Mouse (Mus musculus) MEL (cell line): Measurements from ENCODE around the gene Glra1. TPM values are rescaled to one million over a fixed set of nuclear protein-coding genes. Genes with fewer than 3 reads are reported as not detected.

Experiments used
- DNase-seq: peaks from one replicate; pipeline ENCODE4 v3.0.0; 2011; ENCODE audit warnings: low read depth, low spot score
- H3K27ac ChIP-seq: 2 replicates; pipeline ENCODE4 v1.5.1; 2012; ENCODE audit warnings: low read depth, mild to moderate bottlenecking, control low read depth, low read length, moderate library complexity; ENCODE audit not compliant: control insufficient read depth
- H3K27me3 ChIP-seq, 2 experiments: fragments of 150-350 bp in 1 of 2; sonication (generic) in 1 of 2; 2 replicates each; pipeline ENCODE4 v1.6.1; 2012; ENCODE audit warnings: low read length in 2 of 2, mild to moderate bottlenecking in 2 of 2, improper control_type of control experiment in 1 of 2, moderate library complexity in 1 of 2; ENCODE audit not compliant: insufficient read depth in 2 of 2, control insufficient read depth in 1 of 2
- H3K36me3 ChIP-seq, 2 experiments: 2 replicates each; pipeline ENCODE4 v1.6.1; 2012 to 2014; ENCODE audit warnings: low read length in 2 of 2, improper control_type of control experiment in 1 of 2, inconsistent platforms in 1 of 2, mild to moderate bottlenecking in 1 of 2; ENCODE audit not compliant: insufficient read depth in 2 of 2, control insufficient read depth in 1 of 2
- H3K4me1 ChIP-seq, 2 experiments: fragments of 150-350 bp in 1 of 2; sonication (generic) in 1 of 2; 2 replicates each; pipeline ENCODE4 v1.6.1; 2012; ENCODE audit warnings: low read length in 2 of 2, improper control_type of control experiment in 1 of 2, mild to moderate bottlenecking in 1 of 2; ENCODE audit not compliant: insufficient read depth in 2 of 2, control insufficient read depth in 1 of 2
- H3K4me3 ChIP-seq, 2 experiments: fragments of 150-350 bp in 1 of 2; sonication (generic) in 1 of 2; 2 replicates each; pipeline ENCODE4 v1.5.1; 2012; ENCODE audit warnings: low read depth in 2 of 2, low read length in 2 of 2, mild to moderate bottlenecking in 2 of 2, moderate library complexity in 2 of 2, control low read depth in 1 of 2, improper control_type of control experiment in 1 of 2; ENCODE audit not compliant: control insufficient read depth in 1 of 2, insufficient read depth in 1 of 2
- H3K79me2 ChIP-seq: 2 replicates; pipeline ENCODE4 v1.6.1; 2012; ENCODE audit warnings: mild to moderate bottlenecking, low read length, moderate library complexity; ENCODE audit not compliant: control insufficient read depth, poor library complexity, insufficient read depth
- H3K9ac ChIP-seq: 2 replicates; pipeline ENCODE4 v1.6.1; 2012; ENCODE audit warnings: low read depth, mild to moderate bottlenecking, control low read depth, low read length, moderate library complexity; ENCODE audit not compliant: control insufficient read depth, poor library complexity, severe bottlenecking
- H3K9me3 ChIP-seq: fragments of 150-350 bp; sonication (generic); replicated peaks from 2 replicates; pipeline ENCODE4 v1.6.1; 2012; ENCODE audit warnings: mild to moderate bottlenecking, low read length, improper control_type of control experiment, moderate library complexity; ENCODE audit not compliant: insufficient read depth
- CHD2 ChIP-seq: IDR thresholded peaks from 2 replicates; pipeline ENCODE4 v1.6.1; 2011; ENCODE audit warnings: low read length, improper control_type of control experiment
- CTCF ChIP-seq, 3 experiments: IDR thresholded peaks in 2 of 3; conservative IDR thresholded peaks in 1 of 3; 2 replicates each; pipeline ENCODE4 v1.5.1; 2011 to 2012; ENCODE audit warnings: low read length in 3 of 3, low read depth in 2 of 3, mild to moderate bottlenecking in 2 of 3, improper control_type of control experiment in 1 of 3, inconsistent platforms in 1 of 3, mixed read lengths in 1 of 3, moderate library complexity in 1 of 3; ENCODE audit not compliant: control insufficient read depth in 1 of 3, insufficient read depth in 1 of 3, poor library complexity in 1 of 3, severe bottlenecking in 1 of 3
- ELF1 ChIP-seq: IDR thresholded peaks from 2 replicates; pipeline ENCODE4 v1.6.1; 2014; ENCODE audit warnings: low read depth, mild to moderate bottlenecking, inconsistent platforms, low read length, improper control_type of control experiment, moderate library complexity
- EP300 ChIP-seq, 2 experiments: IDR thresholded peaks; 2 replicates each; pipeline ENCODE4 v1.6.1; 2011; ENCODE audit warnings: improper control_type of control experiment in 2 of 2, low read length in 2 of 2, low read depth in 1 of 2, mild to moderate bottlenecking in 1 of 2
- GABPA ChIP-seq: IDR thresholded peaks from 2 replicates; pipeline ENCODE4 v1.6.1; 2012; ENCODE audit warnings: low read depth, mild to moderate bottlenecking, inconsistent platforms, low read length, improper control_type of control experiment, moderate library complexity
- HCFC1 ChIP-seq: IDR thresholded peaks from 2 replicates; pipeline ENCODE4 v1.6.1; 2012; ENCODE audit warnings: low read depth, mild to moderate bottlenecking, inconsistent platforms, low read length, improper control_type of control experiment, moderate library complexity
- JUND ChIP-seq: IDR thresholded peaks from 2 replicates; pipeline ENCODE4 v1.6.1; 2011; ENCODE audit warnings: low read depth, mild to moderate bottlenecking, improper control_type of control experiment, low read length
- MAX ChIP-seq: IDR thresholded peaks from 2 replicates; pipeline ENCODE4 v1.6.1; 2011; ENCODE audit warnings: low read length, improper control_type of control experiment
- MXI1 ChIP-seq: IDR thresholded peaks from 2 replicates; pipeline ENCODE4 v1.6.1; 2011; ENCODE audit warnings: mild to moderate bottlenecking, low read depth, low read length, improper control_type of control experiment
- MYB ChIP-seq: IDR thresholded peaks from 2 replicates; pipeline ENCODE4 v1.6.1; 2011; ENCODE audit warnings: mild to moderate bottlenecking, low read depth, low read length, improper control_type of control experiment
- NELFE ChIP-seq: IDR thresholded peaks from 2 replicates; pipeline ENCODE4 v1.6.1; 2011; ENCODE audit warnings: low read depth, low read length, improper control_type of control experiment
- NRF1 ChIP-seq: IDR thresholded peaks from 2 replicates; pipeline ENCODE4 v1.6.1; 2014; ENCODE audit warnings: low read depth, mild to moderate bottlenecking, inconsistent platforms, low read length, improper control_type of control experiment, moderate library complexity; ENCODE audit not compliant: poor library complexity, insufficient read depth, severe bottlenecking
- POLR2A ChIP-seq, 2 experiments: IDR thresholded peaks; 2 replicates each; pipeline ENCODE4 v1.6.1; 2011 to 2012; ENCODE audit warnings: low read length in 2 of 2, mild to moderate bottlenecking in 2 of 2, control low read depth in 1 of 2, improper control_type of control experiment in 1 of 2, low read depth in 1 of 2, moderate library complexity in 1 of 2; ENCODE audit not compliant: control insufficient read depth in 1 of 2, insufficient read depth in 1 of 2, poor library complexity in 1 of 2
- POLR2AphosphoS2 ChIP-seq: IDR thresholded peaks from 2 replicates; pipeline ENCODE4 v1.6.1; 2011; ENCODE audit warnings: low read length, improper control_type of control experiment
- SIN3A ChIP-seq: IDR thresholded peaks from 2 replicates; pipeline ENCODE4 v1.6.1; 2012; ENCODE audit warnings: low read length, improper control_type of control experiment, inconsistent platforms
- SMC3 ChIP-seq: IDR thresholded peaks from 2 replicates; pipeline ENCODE4 v1.6.1; 2011; ENCODE audit warnings: low read depth, low read length, improper control_type of control experiment
- TBP ChIP-seq: IDR thresholded peaks from 2 replicates; pipeline ENCODE4 v1.8.0; 2011; ENCODE audit warnings: low read depth, low read length, improper control_type of control experiment
- USF2 ChIP-seq, 2 experiments: IDR thresholded peaks; 2 replicates each; pipeline ENCODE4 v1.6.1; 2011 to 2012; ENCODE audit warnings: improper control_type of control experiment in 2 of 2, low read length in 2 of 2, borderline replicate concordance in 1 of 2, inconsistent platforms in 1 of 2, low read depth in 1 of 2, mild to moderate bottlenecking in 1 of 2; ENCODE audit not compliant: insufficient read depth in 1 of 2
- ZKSCAN1 ChIP-seq: IDR thresholded peaks from 2 replicates; pipeline ENCODE4 v1.6.1; 2012; ENCODE audit warnings: low read depth, mild to moderate bottlenecking, inconsistent platforms, low read length, improper control_type of control experiment, moderate library complexity
- ZMIZ1 ChIP-seq: IDR thresholded peaks from 2 replicates; pipeline ENCODE4 v1.6.1; 2012; ENCODE audit warnings: low read depth, mild to moderate bottlenecking, inconsistent platforms, low read length, improper control_type of control experiment, moderate library complexity
- polyA plus RNA-seq, 2 experiments: library from polyadenylated mRNA; stranded (reverse) in 1 of 2; unstranded in 1 of 2; fragments of >175 nt in 1 of 2; fragments of >200 nt in 1 of 2; gene quantifications; 2 replicates each; pipeline versions ENCODE4 v1.2.1 to v1.2.4; 2012; ENCODE audit warnings: low replicate concordance in 2 of 2, low read depth in 1 of 2; ENCODE audit not compliant: insufficient read length in 2 of 2, insufficient read depth in 1 of 2, missing spikeins in 1 of 2
- total RNA-seq: library from RNA; depleted of rRNA; stranded (reverse); fragments of 300-350 nt; gene quantifications from 2 replicates; pipeline ENCODE4 v1.2.3, GENCODE M21; 2012

Glra1 gene
- total and polyA plus RNA-seq, 3 experiments = not detected

DNA sequence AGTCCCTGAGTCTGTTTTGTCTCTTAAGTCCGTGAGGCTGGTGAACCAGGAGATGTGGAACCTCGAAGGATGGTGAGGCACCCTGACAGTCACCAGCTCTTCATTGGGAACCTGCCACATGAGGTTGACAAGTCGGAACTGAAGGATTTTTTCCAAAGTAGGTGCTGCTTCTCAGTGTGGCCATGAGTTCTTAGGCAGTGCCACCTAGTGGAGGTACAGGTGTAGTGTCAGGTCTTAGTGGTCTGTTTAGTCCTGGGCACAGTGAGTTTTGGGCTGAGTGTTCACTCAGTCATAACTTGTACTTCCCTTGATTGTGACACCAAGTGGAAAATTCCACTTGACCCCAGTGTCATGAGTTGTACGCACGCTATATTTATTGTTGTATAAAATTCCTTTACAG is 110.1 kb downstream of the Glra1 start:
- H3K9ac ChIP-seq = no peak overlapping the region
- no peak overlapping the region for H3K27ac ChIP-seq
- no peaks in the 10 kb centered on the region for H3K9me3 ChIP-seq
- TF ChIP-seq EP300 (IDR thresholded peaks at IDR 0.05; ENCODE audit: low read depth in 1 of 2, low read length in 2 of 2) (no peak), ELF1 (no peak), HCFC1 (no peak), MXI1 (peak; percentile 28; the same call in 1 of the 2 replicates), ZMIZ1 (no peak), POLR2AphosphoS2 (0 out of 2 replicates have a peak, but pooled peaks have one; percentile 8), SMC3 (peak; percentile 35), POLR2A (IDR thresholded peaks at IDR 0.05; ENCODE audit: control insufficient read depth in 1 of 2, insufficient read depth in 1 of 2, low read depth in 1 of 2, low read length in 2 of 2, poor library complexity in 1 of 2) (0 out of 4 replicates have a peak, but pooled peaks of 1 of the 2 experiments have one; percentile 20), CTCF (IDR thresholded peaks at IDR 0.05 in 2 of 3, conservative IDR thresholded peaks at IDR 0.05 in 1 of 3; ENCODE audit: control insufficient read depth in 1 of 3, insufficient read depth in 1 of 3, low read depth in 2 of 3, low read length in 3 of 3, poor library complexity in 1 of 3, severe bottlenecking in 1 of 3) (peak; percentile 70 to 83 (median 72)), MYB (no peak), ZKSCAN1 (no peak), MAX (no peak)
- TF ChIP-seq, all 39 proteins: peak for 5
- no peaks in the 10 kb centered on the region for H3K27me3 ChIP-seq
- H3K4me3 ChIP-seq = no peak overlapping the region
- peak; percentile 84 for DNase-seq
- peaks cover 0 to 6% of the 10 kb centered on the region in 2 experiments; a peak in 1 of 4 replicates for H3K4me1 ChIP-seq
- H3K36me3 ChIP-seq = peaks cover 26 to 56% of the 10 kb centered on the region in 2 experiments
- peaks cover 3% of the 10 kb centered on the region; the same call in 1 of the 2 replicates for H3K79me2 ChIP-seq

DNA sequence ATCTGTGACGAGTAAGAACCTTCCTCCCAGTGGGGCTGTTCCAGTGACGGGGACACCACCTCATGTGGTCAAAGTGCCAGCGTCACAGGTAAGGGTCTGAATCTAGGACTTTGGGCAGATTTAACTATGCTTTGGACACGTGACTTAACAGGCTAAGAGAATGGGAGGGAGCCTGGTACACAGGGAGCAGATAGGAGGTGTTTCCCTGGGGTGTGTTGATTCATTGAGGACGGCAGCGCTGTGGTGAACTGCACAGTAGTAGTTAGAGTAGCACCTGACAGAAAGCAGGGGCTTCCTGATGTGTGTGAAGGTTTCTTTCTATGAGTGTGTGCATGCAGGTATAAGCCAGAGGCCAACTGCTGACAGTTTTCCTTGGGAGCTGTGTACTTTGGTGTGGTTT is 111.8 kb downstream of the Glra1 start:
- no peaks in the 10 kb centered on the region for H3K27me3 ChIP-seq
- H3K4me1 ChIP-seq = peaks cover 0 to 6% of the 10 kb centered on the region in 2 experiments; a peak in 1 of 4 replicates
- no peak overlapping the region for H3K4me3 ChIP-seq
- no peak for DNase-seq
- peaks cover 26 to 73% of the 10 kb centered on the region in 2 experiments for H3K36me3 ChIP-seq
- H3K9me3 ChIP-seq = no peaks in the 10 kb centered on the region
- H3K79me2 ChIP-seq = peaks cover 5% of the 10 kb centered on the region; the same call in 1 of the 2 replicates
- TF ChIP-seq USF2 (IDR thresholded peaks at IDR 0.05; ENCODE audit: borderline replicate concordance in 1 of 2, insufficient read depth in 1 of 2, low read depth in 1 of 2, low read length in 2 of 2) = no peak
- TF ChIP-seq JUND = no peak
- TF ChIP-seq CHD2 = no peak
- TF ChIP-seq NELFE = no peak
- no peak for TF ChIP-seq TBP
- TF ChIP-seq MYB = no peak
- TF ChIP-seq GABPA = no peak
- TF ChIP-seq SIN3A = no peak
- TF ChIP-seq MAX = no peak
- no peak for TF ChIP-seq NRF1
- TF ChIP-seq, all 39 proteins: peak for 0
- no peak overlapping the region for H3K9ac ChIP-seq
- H3K27ac ChIP-seq = no peak overlapping the region
